ENCODE assay signal across 12 mouse cellular contexts in the genomic region with DNA sequence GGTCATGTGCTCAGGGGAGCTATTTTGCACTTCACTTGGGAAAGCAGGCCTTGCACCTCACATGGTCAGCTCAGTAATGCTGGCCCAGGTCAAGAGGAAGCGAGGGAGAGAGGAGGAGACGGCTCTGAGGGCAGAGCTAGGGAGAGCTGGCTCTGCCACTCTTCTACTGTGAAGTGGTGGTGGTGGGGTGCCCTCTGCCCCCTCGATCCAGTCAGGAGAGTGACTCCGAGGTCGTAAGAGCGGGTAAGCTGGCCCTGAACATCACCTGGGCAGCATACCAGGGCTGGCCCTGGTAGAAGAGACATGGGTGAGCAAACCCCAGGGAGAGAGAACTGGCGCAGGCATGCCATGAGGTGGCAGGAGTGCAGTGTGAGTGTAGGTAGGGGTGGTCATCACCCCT. TPM values are rescaled to one million over a fixed set of nuclear protein-coding genes. Genes with fewer than 3 reads are reported as not detected.
DNase-seq lines count a peak whose midpoint lies in the region; ATAC-seq lines count a peak whose summit lies in the region.
"Had no signal": no experiment of that assay in that cellular context is flagged by ENCODE, and none has a peak within 500 bp of the region (broad histone marks: within the 10 kb centered on the region; RNA-seq: fewer than 3 reads in every experiment).

No protein-coding gene starts in this region.

- 79% methylated on average over 7 of the region's 7 CpGs for WGBS in intestine, embryonic 14.5 days
- WGBS in liver, embryonic 15.5 days (ENCODE audit: insufficient replicate concordance) = 70% methylated on average over 7 of the region's 7 CpGs

- DNase-seq in kidney, adult 11 months = peak; percentile 68
- DNase-seq in kidney, adult 18-20 months = no peak
- DNase-seq in intestine, embryonic 14.5 days (ENCODE audit: low spot score) = peak; percentile 37
- no peak for DNase-seq in adipocyte (ENCODE audit: low spot score)
- DNase-seq: adrenal gland, postnatal 36 days; gastrocnemius, postnatal 14 days; right cerebral cortex, postnatal 4 days had no signal

- H3K4me2 ChIP-seq in intestine, embryonic 14.5 days (ENCODE audit: low read length) = no peak overlapping the region
- peak overlapping the region; percentile 33 for H3K4me2 ChIP-seq in liver, embryonic 15.5 days
- H3K4me2 ChIP-seq: stomach, embryonic 15.5 days had no signal

- H3K4me3 ChIP-seq in intestine, embryonic 14.5 days (ENCODE audit: low read depth, low read length) = no peak overlapping the region
- H3K4me3 ChIP-seq in liver, embryonic 15.5 days (replicated peaks) = no peak overlapping the region
- H3K4me3 ChIP-seq: stomach, embryonic 15.5 days had no signal

- peaks cover 30% of the 10 kb centered on the region for H3K4me1 ChIP-seq in intestine, embryonic 14.5 days (replicated peaks; ENCODE audit: control insufficient read depth, insufficient read depth, low read length)
- H3K4me1 ChIP-seq in liver, embryonic 15.5 days (replicated peaks) = peaks cover 62% of the 10 kb centered on the region

- no peaks in the 10 kb centered on the region for H3K36me3 ChIP-seq in intestine, embryonic 14.5 days (ENCODE audit: control insufficient read depth, insufficient read depth, low read length)
- H3K36me3 ChIP-seq in liver, embryonic 15.5 days (replicated peaks) = 0 out of 2 replicates have a peak, but pooled peaks cover 6% of the 10 kb centered on the region
- H3K36me3 ChIP-seq: stomach, embryonic 15.5 days had no signal

- H3K9me3 ChIP-seq in intestine, embryonic 14.5 days (ENCODE audit: control insufficient read depth, low read length) = no peaks in the 10 kb centered on the region
- no peaks in the 10 kb centered on the region for H3K9me3 ChIP-seq in liver, embryonic 15.5 days (replicated peaks)
- H3K9me3 ChIP-seq: stomach, embryonic 15.5 days had no signal

- H3K9ac ChIP-seq in intestine, embryonic 14.5 days (ENCODE audit: low read length) = no peak overlapping the region
- no peak overlapping the region for H3K9ac ChIP-seq in liver, embryonic 15.5 days
- H3K9ac ChIP-seq: stomach, embryonic 15.5 days had no signal

- H3K27ac ChIP-seq in intestine, embryonic 14.5 days (ENCODE audit: low read depth) = no peak overlapping the region
- no peak overlapping the region for H3K27ac ChIP-seq in liver, embryonic 15.5 days (replicated peaks)
- H3K27ac ChIP-seq: macrophage; stomach, embryonic 15.5 days had no signal

- 0 out of 2 replicates have a peak, but pooled peaks have one; percentile 1 for ATAC-seq in common myeloid progenitor, adult 5-6 weeks (replicated peaks; ENCODE audit: low read depth, poor library complexity, severe bottlenecking)
- no peak for ATAC-seq in intestine, embryonic 14.5 days (replicated peaks; ENCODE audit: low FRiP score, low TSS enrichment, low read depth)
- ATAC-seq in liver, embryonic 15.5 days (ENCODE audit: insufficient read depth) = peak; percentile 13; the same call in 1 of the 2 replicates
- no peak for ATAC-seq in frontal cortex, adult (ENCODE audit: low TSS enrichment)

- no peaks in the 10 kb centered on the region for H3K27me3 ChIP-seq in intestine, embryonic 14.5 days (replicated peaks; ENCODE audit: control insufficient read depth, insufficient read depth, low read length)
- no peaks in the 10 kb centered on the region for H3K27me3 ChIP-seq in liver, embryonic 15.5 days
- H3K27me3 ChIP-seq: stomach, embryonic 15.5 days had no signal

RNA-seq across cellular contexts. Expression of a gene that starts 8.6 kb away (rescaled TPM):
- total RNA-seq in common myeloid progenitor, adult 5-6 weeks (2017) = 88.4 and 91.5 TPM in 2 replicates
- polyA plus RNA-seq in intestine, embryonic 14.5 days (2014; fragmentation: Nextera tagmentation; extraction: Ambion mirVana) = 124 and 135 TPM in 2 replicates
- 61.0 and 66.4 TPM in 2 replicates for polyA plus RNA-seq in liver, embryonic 15.5 days (2015; fragmentation: Nextera tagmentation; extraction: Ambion mirVana)

Comparison
In these comparisons a context has a peak if more than half of its experiments do, and no peak if none do; other contexts are left out.
1. DNase-seq: peak in kidney, adult 11 months (single experiment) and intestine, embryonic 14.5 days (single experiment); none in kidney, adult 18-20 months (single experiment) and adipocyte (single experiment).
2. ATAC-seq: peak in common myeloid progenitor, adult 5-6 weeks (single experiment) and liver, embryonic 15.5 days (single experiment); none in intestine, embryonic 14.5 days (single experiment) and frontal cortex, adult (single experiment).